Mouse (Mus musculus) intestine, postnatal 0 days (tissue): ENCODE measurements around the gene Med27. TPM values are rescaled to one million over a fixed set of nuclear protein-coding genes. Genes with fewer than 3 reads are reported as not detected.

Source experiments
- ATAC-seq: fragments of 200-750 bp; cut with Nextera tagmentation; 2 replicates; pipeline ENCODE4 v1.8.0; 2017; ENCODE audit warnings: mild to moderate bottlenecking, moderate TSS enrichment, moderate library complexity
- H3K27ac ChIP-seq: fragments of 300-500 bp; sonication (generic); 2 replicates; pipeline ENCODE4 v1.5.1; 2014; ENCODE audit warnings: mild to moderate bottlenecking, low read depth, low read length, moderate library complexity
- H3K27me3 ChIP-seq: fragments of 300-500 bp; sonication (generic); replicated peaks from 2 replicates; pipeline ENCODE4 v1.6.1; 2014; ENCODE audit warnings: low read length, mixed read lengths; ENCODE audit not compliant: control insufficient read depth, insufficient read depth
- H3K36me3 ChIP-seq: fragments of 300-500 bp; sonication (generic); 2 replicates; pipeline ENCODE4 v1.6.1; 2014; ENCODE audit warnings: mild to moderate bottlenecking, moderate library complexity; ENCODE audit not compliant: control insufficient read depth, insufficient read depth
- H3K4me1 ChIP-seq: fragments of 300-500 bp; sonication (generic); replicated peaks from 2 replicates; pipeline ENCODE4 v1.6.1; 2014; ENCODE audit warnings: antibody characterized with exemption, low read length, mixed read lengths; ENCODE audit not compliant: control insufficient read depth, insufficient read depth
- H3K4me2 ChIP-seq: fragments of 300-500 bp; sonication (generic); replicated peaks from 2 replicates; pipeline ENCODE4 v1.6.1; 2014; ENCODE audit warnings: low read depth, mild to moderate bottlenecking, moderate library complexity
- H3K4me3 ChIP-seq: fragments of 300-500 bp; sonication (generic); 2 replicates; pipeline ENCODE4 v1.5.1; 2014; ENCODE audit warnings: low read depth, low read length
- H3K9ac ChIP-seq: fragments of 300-500 bp; sonication (generic); 2 replicates; pipeline ENCODE4 v1.6.1; 2014; ENCODE audit warnings: mild to moderate bottlenecking, low read depth, low read length
- H3K9me3 ChIP-seq: fragments of 300-500 bp; sonication (generic); 2 replicates; pipeline ENCODE4 v1.6.1; 2016; ENCODE audit warnings: mixed run types; ENCODE audit not compliant: control insufficient read depth
- CTCF ChIP-seq: sonication (generic); IDR thresholded peaks from 2 replicates; pipeline ENCODE4 v1.5.1; 2016; ENCODE audit warnings: low read depth, mild to moderate bottlenecking, control low read depth, antibody characterized with exemption, moderate library complexity
- WGBS: fragments of 180-500 bp; shearing (Covaris S2); extraction: QIAGEN DNeasy Blood & Tissue Kit; methylation state at CpG from one replicate; pipeline ENCODE4 v1.1.7; 2014; 5-methylcytosine and 5-hydroxymethylcytosine counted together
- polyA plus RNA-seq: library from polyadenylated mRNA; unstranded; fragments of >200 nt; fragmentation: Nextera tagmentation; extraction: Ambion mirVana; gene quantifications from 2 replicates; pipeline ENCODE4 v1.2.1, GENCODE M21; 2015

The Med27 gene
- polyA plus RNA-seq, 1 experiment from 2014 or later = 24.8 TPM

DNA sequence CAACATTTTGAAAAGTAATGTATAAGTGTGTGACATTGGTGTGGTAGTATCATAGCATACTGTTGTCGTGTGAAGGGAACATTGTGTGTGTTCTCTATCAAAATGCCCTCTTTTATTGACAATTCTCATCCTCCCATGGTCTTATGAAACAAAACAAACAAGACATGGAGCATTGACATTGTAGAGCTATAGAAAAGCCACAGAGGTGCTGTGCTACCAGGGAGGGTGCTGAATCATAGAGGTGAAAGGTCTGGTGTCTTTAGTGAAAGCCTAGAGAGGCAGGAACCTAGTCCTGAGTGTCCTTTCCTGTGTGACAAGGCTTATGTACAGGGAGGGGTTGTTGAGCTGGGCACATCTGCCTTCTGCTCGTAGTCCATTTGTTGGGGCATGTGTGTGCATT, 40.6 kb downstream of the Med27 start:
- Histone ChIP-seq H3K9ac (no peak overlapping the region), H3K27ac (no peak overlapping the region), H3K36me3 (no peaks in the 10 kb centered on the region), H3K4me2 (no peak overlapping the region), H3K4me1 (no peaks in the 10 kb centered on the region), H3K4me3 (no peak overlapping the region), H3K27me3 (no peaks in the 10 kb centered on the region), H3K9me3 (no peaks in the 10 kb centered on the region)
- 80% methylated on average over 2 of the region's 2 CpGs for WGBS
- no peak for TF ChIP-seq CTCF
- no peak for ATAC-seq

- Histone ChIP-seq H3K4me1 (no peaks in the 10 kb centered on the region), H3K9me3 (no peaks in the 10 kb centered on the region), H3K4me3 (no peak overlapping the region), H3K9ac (no peak overlapping the region), H3K27ac (no peak overlapping the region), H3K36me3 (no peaks in the 10 kb centered on the region), H3K27me3 (no peaks in the 10 kb centered on the region), H3K4me2 (no peak overlapping the region)
- TF ChIP-seq CTCF = no peak
- 87% methylated on average over 7 of the region's 7 CpGs for WGBS
- no peak for ATAC-seq
Observed at GRCm38 (mm10) chr2:29388937-29389336, 42.3 kb downstream of the Med27 start.

- Histone ChIP-seq H3K4me2 (no peak overlapping the region), H3K36me3 (no peaks in the 10 kb centered on the region), H3K9me3 (no peaks in the 10 kb centered on the region), H3K27me3 (no peaks in the 10 kb centered on the region), H3K27ac (no peak overlapping the region), H3K4me3 (no peak overlapping the region), H3K9ac (no peak overlapping the region), H3K4me1 (no peaks in the 10 kb centered on the region)
- 74% methylated on average over 4 of the region's 4 CpGs for WGBS
- ATAC-seq = no peak
- TF ChIP-seq CTCF = no peak
Observed at GRCm38 (mm10) chr2:29391086-29391485, 44.5 kb downstream of the Med27 start.

DNA sequence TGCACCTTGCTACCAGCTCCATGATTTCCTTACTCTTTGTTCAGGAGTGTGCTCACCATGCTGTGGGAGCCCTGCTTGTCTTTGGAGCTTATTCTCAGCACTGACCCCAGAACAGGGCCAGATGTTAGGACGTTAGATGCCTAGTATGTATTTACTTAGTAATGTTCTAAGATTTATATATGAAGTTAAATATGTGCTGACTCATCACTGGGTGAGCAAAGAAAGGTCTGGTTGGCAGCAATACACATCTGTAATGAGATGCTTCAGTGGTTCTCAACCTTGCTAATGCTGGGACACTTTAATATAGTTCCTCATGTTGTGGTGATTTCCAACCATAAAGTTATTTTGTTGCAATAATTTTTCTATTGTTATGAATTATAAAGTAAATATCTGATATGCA, 45.4 kb downstream of the Med27 start:
- H3K27me3 ChIP-seq = no peaks in the 10 kb centered on the region
- 64% methylated on average over 1 of the region's 1 CpGs for WGBS
- H3K4me1 ChIP-seq = no peaks in the 10 kb centered on the region
- H3K9me3 ChIP-seq = no peaks in the 10 kb centered on the region
- no peak overlapping the region for H3K4me2 ChIP-seq
- no peak overlapping the region for H3K9ac ChIP-seq
- H3K27ac ChIP-seq = no peak overlapping the region
- H3K36me3 ChIP-seq = no peaks in the 10 kb centered on the region
- H3K4me3 ChIP-seq = no peak overlapping the region
- no peak for TF ChIP-seq CTCF
- no peak for ATAC-seq

GRCm38 (mm10) chr2:29400234-29400633, 53.6 kb downstream of the Med27 start:
- ATAC-seq = no peak

GRCm38 (mm10) chr2:29400812-29401211, 54.2 kb downstream of the Med27 start:
- Histone ChIP-seq H3K4me1 (0 out of 2 replicates have a peak, but pooled peaks cover 4% of the 10 kb centered on the region), H3K27me3 (no peaks in the 10 kb centered on the region), H3K36me3 (no peaks in the 10 kb centered on the region), H3K4me3 (no peak overlapping the region), H3K9ac (no peak overlapping the region), H3K27ac (no peak overlapping the region), H3K9me3 (no peaks in the 10 kb centered on the region), H3K4me2 (no peak overlapping the region)
- 91% methylated on average over 3 of the region's 3 CpGs for WGBS
- no peak for TF ChIP-seq CTCF
- ATAC-seq = no peak

More at GRCm38 (mm10) chr2:29400234-29400633, 53.6 kb downstream of the Med27 start:
- Histone ChIP-seq H3K4me1 (0 out of 2 replicates have a peak, but pooled peaks cover 4% of the 10 kb centered on the region), H3K9me3 (no peaks in the 10 kb centered on the region), H3K36me3 (no peaks in the 10 kb centered on the region), H3K4me2 (no peak overlapping the region), H3K4me3 (no peak overlapping the region), H3K27me3 (no peaks in the 10 kb centered on the region), H3K27ac (no peak overlapping the region), H3K9ac (no peak overlapping the region)
- 90% methylated on average over 7 of the region's 7 CpGs for WGBS
- TF ChIP-seq CTCF = no peak

- no peak for ATAC-seq
- no peak overlapping the region for H3K9ac ChIP-seq
- no peaks in the 10 kb centered on the region for H3K9me3 ChIP-seq
- TF ChIP-seq CTCF = no peak
- 0 out of 2 replicates have a peak, but pooled peaks cover 4% of the 10 kb centered on the region for H3K4me1 ChIP-seq
- no peak overlapping the region for H3K4me3 ChIP-seq
- no peaks in the 10 kb centered on the region for H3K27me3 ChIP-seq
- H3K4me2 ChIP-seq = no peak overlapping the region
- H3K27ac ChIP-seq = no peak overlapping the region
- no peaks in the 10 kb centered on the region for H3K36me3 ChIP-seq
- WGBS = 68% methylated on average over 1 of the region's 1 CpGs
Observed at GRCm38 (mm10) chr2:29401868-29402267, 55.2 kb downstream of the Med27 start.
